In genomic region chr7:19046286-19047069, GRCm38 (mm10) we compare ENCODE assay signal across 17 mouse cellular contexts. TPM values are rescaled to one million over a fixed set of nuclear protein-coding genes. Genes with fewer than 3 reads are reported as not detected.
DNase-seq lines count a peak whose midpoint lies in the region; ATAC-seq and TF ChIP-seq lines count a peak whose summit lies in the region.
"Had no signal": no experiment of that assay in that cellular context is flagged by ENCODE, and none has a peak within 500 bp of the region (broad histone marks: within the 10 kb centered on the region; RNA-seq: fewer than 3 reads in every experiment).

No protein-coding gene starts in this region.

- no peak overlapping the region for H3K9ac ChIP-seq in lung, postnatal 0 days (replicated peaks; ENCODE audit: low read depth)
- H3K9ac ChIP-seq: forebrain, embryonic 15.5 days; limb, embryonic 15.5 days; stomach, embryonic 15.5 days had no signal

- no peak overlapping the region for H3K4me3 ChIP-seq in lung, postnatal 0 days (ENCODE audit: low read depth, low read length)
- H3K4me3 ChIP-seq: forebrain, embryonic 15.5 days; limb, embryonic 15.5 days; myocyte; stomach, embryonic 15.5 days had no signal

- no peaks in the 10 kb centered on the region for H3K4me1 ChIP-seq in lung, postnatal 0 days (ENCODE audit: insufficient read depth, low read depth, low read length)
- H3K4me1 ChIP-seq: forebrain, embryonic 15.5 days; limb, embryonic 15.5 days; stomach, embryonic 15.5 days had no signal

- no peaks in the 10 kb centered on the region for H3K9me3 ChIP-seq in lung, postnatal 0 days (ENCODE audit: low read length)
- H3K9me3 ChIP-seq: forebrain, embryonic 15.5 days; limb, embryonic 15.5 days; stomach, embryonic 15.5 days had no signal

- no peaks in the 10 kb centered on the region for H3K27me3 ChIP-seq in lung, postnatal 0 days (replicated peaks; ENCODE audit: insufficient read depth, low read length)
- H3K27me3 ChIP-seq: forebrain, embryonic 15.5 days; limb, embryonic 15.5 days; stomach, embryonic 15.5 days had no signal

- no peak for TF ChIP-seq EP300 in lung, postnatal 0 days (IDR thresholded peaks at IDR 0.05)

- WGBS in lung, postnatal 0 days: 89% methylated on average over 11 of the region's 11 CpGs

- ATAC-seq in lung, postnatal 0 days: no peak
- no peak for ATAC-seq in frontal cortex, adult (ENCODE audit: low TSS enrichment)
- ATAC-seq: forebrain, embryonic 15.5 days had no signal

- no peak for TF ChIP-seq CTCF in lung, postnatal 0 days (IDR thresholded peaks at IDR 0.05)

- no peak overlapping the region for H3K4me2 ChIP-seq in lung, postnatal 0 days (replicated peaks; ENCODE audit: low read depth, low read length)
- H3K4me2 ChIP-seq: forebrain, embryonic 15.5 days; limb, embryonic 15.5 days; stomach, embryonic 15.5 days had no signal

- H3K27ac ChIP-seq in lung, postnatal 0 days (ENCODE audit: low read length): no peak overlapping the region
- H3K27ac ChIP-seq: forebrain, embryonic 15.5 days; limb, embryonic 15.5 days; stomach, embryonic 15.5 days had no signal

- peaks cover 58% of the 10 kb centered on the region for H3K36me3 ChIP-seq in lung, postnatal 0 days (ENCODE audit: insufficient read depth, low read length)

- DNase-seq in adrenal gland, adult (ENCODE audit: inconsistent age in 2 of 2, low spot score in 1 of 2): peak; percentile 91 to 92
- DNase-seq in adrenal gland, postnatal 4 days (ENCODE audit: low spot score in 2 of 2): no peak
- DNase-seq in lung, postnatal 14 days: peak; percentile 16
- no peak for DNase-seq in lung, postnatal 0 days (ENCODE audit: low spot score)
- peak; percentile 84 for DNase-seq in cerebellum, adult 9-10 months
- DNase-seq in skeletal muscle tissue, adult 2 months (ENCODE audit: low read depth, low spot score): peak; percentile 85
- no peak for DNase-seq in thymus, adult 18-20 months
- DNase-seq: kidney, postnatal 10 days; lung, postnatal 36 days had no signal

RNA-seq across cellular contexts. Expression of gene Rsph6a, which starts 8.0 kb away (rescaled TPM):
- not detected for total RNA-seq in adrenal gland, postnatal 4 days (2021)
- polyA plus RNA-seq in lung, postnatal 0 days (2015; fragmentation: Nextera tagmentation; extraction: Ambion mirVana): not detected in 2 replicates
- total RNA-seq: hematopoietic stem cell, adult 5-6 weeks had no signal
- polyA plus RNA-seq: forebrain, embryonic 15.5 days; limb, embryonic 15.5 days; stomach, embryonic 15.5 days had no signal

RNA-seq across cellular contexts. Expression of gene Sympk, which starts 22.3 kb away (rescaled TPM):
- 100 to 1,000 TPM; 109 to 119 TPM for total RNA-seq in adrenal gland, postnatal 4 days (2021)
- polyA plus RNA-seq in lung, postnatal 0 days (2015; fragmentation: Nextera tagmentation; extraction: Ambion mirVana): 10.4 and 11.8 TPM in 2 replicates

RNA-seq across cellular contexts. Expression of gene Foxa3, which starts 23.1 kb away (rescaled TPM):
- 1 to 10 TPM in 1 of 2 experiments, under 1 TPM in 1; 0.50 to 4.5 TPM for total RNA-seq in adrenal gland, postnatal 4 days (2021)
- 0.49 and 0.70 TPM in 2 replicates for polyA plus RNA-seq in lung, postnatal 0 days (2015; fragmentation: Nextera tagmentation; extraction: Ambion mirVana)
- total RNA-seq: layer of hippocampus, postnatal 25 days had no signal
- polyA plus RNA-seq: cortical plate, adult 2 months; forebrain, embryonic 15.5 days had no signal

RNA-seq across cellular contexts. Expression of gene Dmwd, which starts 29.5 kb away (rescaled TPM):
- total RNA-seq in adrenal gland, postnatal 4 days (2021): 10 to 100 TPM; 67.0 to 70.3 TPM
- 9.7 and 12.0 TPM in 2 replicates for polyA plus RNA-seq in lung, postnatal 0 days (2015; fragmentation: Nextera tagmentation; extraction: Ambion mirVana)

RNA-seq across cellular contexts. Expression of gene Dmpk, which starts 37.2 kb away (rescaled TPM):
- 10 to 100 TPM; 70.0 to 74.7 TPM for total RNA-seq in adrenal gland, postnatal 4 days (2021)
- 11.5 and 14.7 TPM in 2 replicates for polyA plus RNA-seq in lung, postnatal 0 days (2015; fragmentation: Nextera tagmentation; extraction: Ambion mirVana)

Comparison
In these comparisons a context has a peak if more than half of its experiments do, and no peak if none do; other contexts are left out.
1. DNase-seq: peak in adrenal gland, adult (2 of 2), lung, postnatal 14 days (single experiment), cerebellum, adult 9-10 months (single experiment) and skeletal muscle tissue, adult 2 months (single experiment); none in adrenal gland, postnatal 4 days (0 of 2), lung, postnatal 0 days (single experiment) and thymus, adult 18-20 months (0 of 2).